Mouse (Mus musculus): ENCODE data around the gene Palm3. TPM values are rescaled to one million over a fixed set of nuclear protein-coding genes. Genes with fewer than 3 reads are reported as not detected.
"Not testable (repeated sequence)": the region's sequence is repeated elsewhere in the genome, so short reads cannot be mapped to it uniquely, and the experiment has no call there.

The Palm3 gene
- polyA plus RNA-seq, 1 experiment from 2014 or later, result 6.5 TPM

- peak within 1 kb of the TSS; percentile 64 for H3K27ac ChIP-seq
- peak within 1 kb of the TSS; percentile 32 for H3K4me3 ChIP-seq
- peaks cover 55% of the 10 kb centered on the region for H3K4me1 ChIP-seq
- no peaks in the 10 kb centered on the region for H3K9me3 ChIP-seq (replicated peaks)
- peaks cover 44% of the 10 kb centered on the region for H3K27me3 ChIP-seq (ENCODE audit: low read depth, poor library complexity, severe bottlenecking)
- DNase-seq (ENCODE audit: low spot score), result peak; percentile 55
- peaks cover 40% of the 10 kb centered on the region for H3K36me3 ChIP-seq
- 19% methylated on average over 61 of the region's 61 CpGs for WGBS
Measured at GRCm38 (mm10) chr8:84001281-84002000, 19.8 kb upstream of the Palm3 start, which contains the start of gene 1700067K01Rik. Gene 1700067K01Rik (plus strand): TSS chr8:84001502.

GRCm38 (mm10) chr8:84002957-84003611 is 18.2 kb upstream of the Palm3 start:
- peaks cover 52% of the 10 kb centered on the region for H3K4me1 ChIP-seq
- WGBS, result 66% methylated on average over 12 of the region's 12 CpGs
- no peak for DNase-seq (ENCODE audit: low spot score)
- H3K27me3 ChIP-seq (ENCODE audit: low read depth, poor library complexity, severe bottlenecking), result peaks cover 44% of the 10 kb centered on the region
- H3K27ac ChIP-seq, result no peak overlapping the region
- H3K36me3 ChIP-seq, result peaks cover 40% of the 10 kb centered on the region
- H3K9me3 ChIP-seq (replicated peaks), result no peaks in the 10 kb centered on the region
- H3K4me3 ChIP-seq, result no peak overlapping the region

- no peak for DNase-seq (ENCODE audit: low spot score)
- Histone ChIP-seq H3K27me3 (ENCODE audit: low read depth, poor library complexity, severe bottlenecking) (peaks cover 44% of the 10 kb centered on the region), H3K4me3 (peak overlapping the region; percentile 62), H3K9me3 (replicated peaks) (no peaks in the 10 kb centered on the region), H3K36me3 (peaks cover 40% of the 10 kb centered on the region), H3K4me1 (peaks cover 47% of the 10 kb centered on the region), H3K27ac (0 out of 2 replicates have a peak overlapping the region, but pooled peaks have one; percentile 80)
- 74% methylated on average over 6 of the region's 6 CpGs for WGBS
Measured at GRCm38 (mm10) chr8:84003612-84004246, 17.5 kb upstream of the Palm3 start.

GRCm38 (mm10) chr8:84004533-84005201 is 16.6 kb upstream of the Palm3 start:
- H3K4me3 ChIP-seq, result peak overlapping the region; percentile 62
- peak overlapping the region; percentile 80 for H3K27ac ChIP-seq
- peaks cover 41% of the 10 kb centered on the region for H3K27me3 ChIP-seq (ENCODE audit: low read depth, poor library complexity, severe bottlenecking)
- peak; percentile 92 for DNase-seq (ENCODE audit: low spot score)
- H3K36me3 ChIP-seq, result peaks cover 35% of the 10 kb centered on the region
- no peaks in the 10 kb centered on the region for H3K9me3 ChIP-seq (replicated peaks)
- WGBS, result 1% methylated on average over 30 of the region's 30 CpGs
- peaks cover 40% of the 10 kb centered on the region for H3K4me1 ChIP-seq

- Histone ChIP-seq H3K4me1 (peaks cover 44% of the 10 kb centered on the region), H3K36me3 (peaks cover 26% of the 10 kb centered on the region), H3K27me3 (ENCODE audit: low read depth, poor library complexity, severe bottlenecking) (peaks cover 41% of the 10 kb centered on the region)
- H3K9me3 ChIP-seq (replicated peaks); H3K4me3 ChIP-seq; DNase-seq (ENCODE audit: low spot score); H3K27ac ChIP-seq: not testable (repeated sequence)
- WGBS, result 97% methylated on average over 7 of the region's 7 CpGs
Measured at GRCm38 (mm10) chr8:84005502-84005901, 15.8 kb upstream of the Palm3 start.

GRCm38 (mm10) chr8:84008362-84008761 is 12.9 kb upstream of the Palm3 start:
- Histone ChIP-seq H3K4me3 (no peak overlapping the region), H3K27ac (no peak overlapping the region), H3K4me1 (peaks cover 50% of the 10 kb centered on the region), H3K36me3 (no peaks in the 10 kb centered on the region), H3K9me3 (replicated peaks) (no peaks in the 10 kb centered on the region), H3K27me3 (ENCODE audit: low read depth, poor library complexity, severe bottlenecking) (peaks cover 42% of the 10 kb centered on the region)
- DNase-seq (ENCODE audit: low spot score), result no peak
- WGBS, result 29% methylated on average over 7 of the region's 7 CpGs

GRCm38 (mm10) chr8:84009876-84010275 is 11.4 kb upstream of the Palm3 start:
- Histone ChIP-seq H3K27me3 (ENCODE audit: low read depth, poor library complexity, severe bottlenecking) (peaks cover 48% of the 10 kb centered on the region), H3K36me3 (no peaks in the 10 kb centered on the region), H3K4me1 (peaks cover 40% of the 10 kb centered on the region), H3K4me3 (no peak overlapping the region), H3K9me3 (replicated peaks) (no peaks in the 10 kb centered on the region), H3K27ac (no peak overlapping the region)
- DNase-seq (ENCODE audit: low spot score), result peak; percentile 94
- under 1% methylated on average over 11 of the region's 11 CpGs for WGBS

- Histone ChIP-seq H3K27me3 (ENCODE audit: low read depth, poor library complexity, severe bottlenecking) (peaks cover 52% of the 10 kb centered on the region), H3K4me3 (peak overlapping the region; percentile 58), H3K9me3 (replicated peaks) (no peaks in the 10 kb centered on the region), H3K4me1 (peaks cover 37% of the 10 kb centered on the region), H3K27ac (peak overlapping the region; percentile 5), H3K36me3 (no peaks in the 10 kb centered on the region)
- WGBS, result 2% methylated on average over 83 of the region's 83 CpGs
- peak; percentile 84 for DNase-seq (ENCODE audit: low spot score)
Measured at GRCm38 (mm10) chr8:84010625-84011611, 10.4 kb upstream of the Palm3 start.

- DNase-seq (ENCODE audit: low spot score), result peak; percentile 59
Measured at GRCm38 (mm10) chr8:84011705-84012498, 9.4 kb upstream of the Palm3 start, which contains the start of gene 2210011C24Rik. Gene 2210011C24Rik (minus strand): TSS chr8:84012171.

GRCm38 (mm10) chr8:84012499-84013165 is 8.6 kb upstream of the Palm3 start:
- Histone ChIP-seq H3K4me1 (peaks cover 37% of the 10 kb centered on the region), H3K27ac (peak overlapping the region; percentile 7; the same call in 1 of the 2 replicates), H3K4me3 (peak overlapping the region; percentile 58), H3K36me3 (no peaks in the 10 kb centered on the region), H3K9me3 (replicated peaks) (no peaks in the 10 kb centered on the region), H3K27me3 (ENCODE audit: low read depth, poor library complexity, severe bottlenecking) (peaks cover 52% of the 10 kb centered on the region)
- WGBS, result 7% methylated on average over 35 of the region's 35 CpGs
- peak; percentile 62 for DNase-seq (ENCODE audit: low spot score)

More at GRCm38 (mm10) chr8:84011705-84012498, 9.4 kb upstream of the Palm3 start, which contains the start of gene 2210011C24Rik:
- WGBS, result 1% methylated on average over 45 of the region's 45 CpGs
- Histone ChIP-seq H3K4me3 (peak within 1 kb of the TSS; percentile 58), H3K27ac (peak within 1 kb of the TSS; percentile 7), H3K4me1 (peaks cover 37% of the 10 kb centered on the region), H3K27me3 (ENCODE audit: low read depth, poor library complexity, severe bottlenecking) (peaks cover 52% of the 10 kb centered on the region), H3K36me3 (no peaks in the 10 kb centered on the region), H3K9me3 (replicated peaks) (no peaks in the 10 kb centered on the region)
